Mouse (Mus musculus): ENCODE results near the gene Gm4924. TPM values are rescaled to one million over a fixed set of nuclear protein-coding genes. Genes with fewer than 3 reads are reported as not detected.

The Gm4924 gene
- 0.84 and 0.86 TPM in 2 replicates for polyA plus RNA-seq (2012; rRNA removed)

GRCm38 (mm10) chr10:82354083-82355010 is at the start of gene Gm4924:
Gene Gm4924 (plus strand): TSS chr10:82354255.

GRCm38 (mm10) chr10:82316482-82316881 is 37.6 kb upstream of the Gm4924 start, which contains the start of gene 4932415D10Rik:
Gene 4932415D10Rik (minus strand): TSS chr10:82316582.

Other genes with a start within 250 kb of the Gm4924 start
- 0.53 and 0.54 TPM in 2 replicates for gene AU041133, start 226.2 kb upstream of the Gm4924 start, polyA plus RNA-seq (2012; rRNA removed)
- gene Zfp938, start 113.0 kb upstream of the Gm4924 start, polyA plus RNA-seq (2012; rRNA removed) = 1.6 and 1.7 TPM in 2 replicates
- not detected in 2 replicates for gene 4932415D10Rik, start 37.7 kb upstream of the Gm4924 start, polyA plus RNA-seq (2012; rRNA removed)
- gene Gm1553, start 138.4 kb downstream of the Gm4924 start, polyA plus RNA-seq (2012; rRNA removed) = not detected in 2 replicates